ENCODE assay signal across 8 mouse cellular contexts in the genomic region with DNA sequence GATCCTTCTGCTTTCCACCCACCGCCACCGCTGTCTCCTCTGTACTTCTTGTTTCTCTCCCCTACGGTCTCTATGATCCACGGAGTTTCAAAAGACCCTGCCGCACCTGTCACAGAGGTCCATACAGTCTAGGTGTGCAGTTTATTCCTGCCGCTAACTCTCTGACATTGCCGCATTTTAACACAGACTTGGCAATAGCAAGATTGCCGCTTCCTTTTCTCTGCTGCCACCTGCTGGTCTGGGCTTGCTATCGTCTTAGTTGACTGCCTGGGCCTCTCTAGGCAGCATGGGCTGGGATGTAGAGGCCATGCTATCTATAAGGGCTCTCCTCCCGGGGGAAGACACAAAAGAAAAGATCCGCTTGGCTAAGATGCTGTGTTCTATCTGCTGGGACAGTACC. TPM values are rescaled to one million over a fixed set of nuclear protein-coding genes. Genes with fewer than 3 reads are reported as not detected.
DNase-seq lines count a peak whose midpoint lies in the region; ATAC-seq and TF ChIP-seq lines count a peak whose summit lies in the region.

No protein-coding gene starts in this region.

- 54% methylated on average over 11 of the region's 11 CpGs for WGBS in embryonic facial prominence, embryonic 11.5 days
- WGBS in liver, postnatal 0 days (ENCODE audit: insufficient replicate concordance) = 48% methylated on average over 11 of the region's 11 CpGs

- H3K4me2 ChIP-seq in embryonic facial prominence, embryonic 11.5 days (ENCODE audit: low read depth, low read length) = no peak overlapping the region
- no peak overlapping the region for H3K4me2 ChIP-seq in liver, postnatal 0 days (ENCODE audit: low read depth, low read length)

- peak; percentile 39; the same call in 1 of the 2 replicates for ATAC-seq in embryonic facial prominence, embryonic 11.5 days (replicated peaks; ENCODE audit: insufficient number of reproducible peaks, low FRiP score, low TSS enrichment, low read depth)
- peak; percentile 56 for ATAC-seq in liver, postnatal 0 days

- no peaks in the 10 kb centered on the region for H3K4me1 ChIP-seq in embryonic facial prominence, embryonic 11.5 days (ENCODE audit: control insufficient read depth, insufficient read depth, low read length)
- no peaks in the 10 kb centered on the region for H3K4me1 ChIP-seq in liver, postnatal 0 days (ENCODE audit: insufficient read depth)

- H3K4me3 ChIP-seq in embryonic facial prominence, embryonic 11.5 days (ENCODE audit: low read depth, low read length) = no peak overlapping the region
- H3K4me3 ChIP-seq in liver, postnatal 0 days (ENCODE audit: low read depth, low read length) = no peak overlapping the region

- TF ChIP-seq CTCF in liver, postnatal 0 days (IDR thresholded peaks at IDR 0.05; ENCODE audit: low read depth) = peak; percentile 96

- H3K36me3 ChIP-seq in embryonic facial prominence, embryonic 11.5 days (replicated peaks; ENCODE audit: control insufficient read depth, insufficient read depth, low read depth, low read length) = peaks cover 2% of the 10 kb centered on the region; the same call in 1 of the 2 replicates
- H3K36me3 ChIP-seq in liver, postnatal 0 days (replicated peaks; ENCODE audit: insufficient read depth, low read length) = peaks cover 83% of the 10 kb centered on the region

- peak; percentile 81 for DNase-seq in CD4-positive helper T cell, adult 2 months (ENCODE audit: low read depth, low spot score)
- peak; percentile 86 for DNase-seq in adrenal gland, postnatal 25 days
- DNase-seq in embryonic facial prominence, embryonic 11.5 days (ENCODE audit: low spot score) = peak; percentile 86
- DNase-seq in heart, adult 9 months (ENCODE audit: low spot score in 2 of 2) = peak; percentile 54 to 76
- peak; percentile 78 to 95 for DNase-seq in kidney, postnatal 36 days
- peak; percentile 88 for DNase-seq in liver, postnatal 0 days
- DNase-seq in ovary, adult 18-20 months (ENCODE audit: low spot score) = peak; percentile 40
- peak; percentile 62 to 75 for DNase-seq in thymus, adult 18-20 months

- no peaks in the 10 kb centered on the region for H3K27me3 ChIP-seq in embryonic facial prominence, embryonic 11.5 days (ENCODE audit: control insufficient read depth, insufficient read depth, low read length)
- no peaks in the 10 kb centered on the region for H3K27me3 ChIP-seq in liver, postnatal 0 days (ENCODE audit: insufficient read depth, low read length)

- H3K9ac ChIP-seq in embryonic facial prominence, embryonic 11.5 days (replicated peaks; ENCODE audit: low read length) = no peak overlapping the region
- no peak overlapping the region for H3K9ac ChIP-seq in liver, postnatal 0 days (replicated peaks)

- TF ChIP-seq EP300 in liver, postnatal 0 days (IDR thresholded peaks at IDR 0.05; ENCODE audit: low read depth) = no peak

- H3K9me3 ChIP-seq in embryonic facial prominence, embryonic 11.5 days (replicated peaks; ENCODE audit: control insufficient read depth, low read length) = no peaks in the 10 kb centered on the region
- H3K9me3 ChIP-seq in liver, postnatal 0 days (ENCODE audit: low read length) = no peaks in the 10 kb centered on the region

- no peak overlapping the region for H3K27ac ChIP-seq in embryonic facial prominence, embryonic 11.5 days (replicated peaks; ENCODE audit: low read depth, low read length)
- no peak overlapping the region for H3K27ac ChIP-seq in liver, postnatal 0 days (ENCODE audit: low read depth)

RNA-seq across cellular contexts. Expression of a gene that starts 17.2 kb away (rescaled TPM):
- total RNA-seq in adrenal gland, postnatal 25 days (2021) = 0.09 and 3.4 TPM in 2 replicates
- polyA plus RNA-seq in embryonic facial prominence, embryonic 11.5 days (2014; fragmentation: Nextera tagmentation; extraction: Ambion mirVana) = not detected in 2 replicates
- 30.0 and 44.0 TPM in 2 replicates for polyA plus RNA-seq in liver, postnatal 0 days (2015; fragmentation: Nextera tagmentation; extraction: Ambion mirVana)

RNA-seq across cellular contexts. Expression of a gene that starts 18.2 kb away (rescaled TPM):
- total RNA-seq in adrenal gland, postnatal 25 days (2021) = 63.8 and 66.3 TPM in 2 replicates
- 223 and 239 TPM in 2 replicates for polyA plus RNA-seq in embryonic facial prominence, embryonic 11.5 days (2014; fragmentation: Nextera tagmentation; extraction: Ambion mirVana)
- 63.7 and 68.4 TPM in 2 replicates for polyA plus RNA-seq in liver, postnatal 0 days (2015; fragmentation: Nextera tagmentation; extraction: Ambion mirVana)

Comparison
In these comparisons a context has a peak if more than half of its experiments do, and no peak if none do; other contexts are left out.
1. RNA of a gene that starts 17.2 kb away (polyA plus RNA-seq): 30.0 to 44.0 TPM in liver, postnatal 0 days; not detected in embryonic facial prominence, embryonic 11.5 days; every median in the first group is over 10 times any median in the second.
2. Peak in every context shown above with its lines, with median percentiles within 50 percentile points of each other: DNase-seq.